Mouse (Mus musculus) spleen, adult 2 months (tissue): ENCODE results near the gene Serpinb8. TPM values are rescaled to one million over a fixed set of nuclear protein-coding genes. Genes with fewer than 3 reads are reported as not detected.

Source experiments
- DNase-seq, 2 experiments: peaks; one replicate each; pipeline versions ENCODE4 v3.0.0 to v3.0.0-alpha.2; 2012 to 2021; ENCODE audit warnings: low spot score in 2 of 2, low read depth in 1 of 2
- H3K27ac ChIP-seq: fragments of 200-500 bp; 2 replicates; pipeline ENCODE4 v1.5.1; 2012; ENCODE audit warnings: low read length, inconsistent platforms; ENCODE audit not compliant: insufficient read depth
- H3K27me3 ChIP-seq: fragments of 200-500 bp; 2 replicates; pipeline ENCODE4 v1.6.1; 2012; ENCODE audit warnings: mild to moderate bottlenecking, moderate library complexity, low read length, inconsistent platforms; ENCODE audit not compliant: control insufficient read depth, insufficient read depth
- H3K36me3 ChIP-seq: fragments of 200-500 bp; 2 replicates; pipeline ENCODE4 v1.6.1; 2012; ENCODE audit warnings: mild to moderate bottlenecking, low read length, inconsistent platforms; ENCODE audit not compliant: control insufficient read depth, insufficient read depth
- H3K4me1 ChIP-seq: fragments of 200-500 bp; 2 replicates; pipeline ENCODE4 v1.6.1; 2011; ENCODE audit warnings: inconsistent platforms; ENCODE audit not compliant: control insufficient read depth, insufficient read depth, insufficient read length
- H3K4me3 ChIP-seq: fragments of 200-500 bp; 2 replicates; pipeline ENCODE4 v1.5.1; 2011; ENCODE audit warnings: mild to moderate bottlenecking, inconsistent platforms; ENCODE audit not compliant: insufficient read depth, insufficient read length; ENCODE audit errors: extremely low read depth
- CTCF ChIP-seq: fragments of 200-500 bp; IDR thresholded peaks from 2 replicates; pipeline ENCODE4 v1.5.1; 2011; ENCODE audit warnings: mild to moderate bottlenecking, inconsistent platforms; ENCODE audit not compliant: insufficient read depth, insufficient read length, insufficient replicate concordance; ENCODE audit errors: extremely low read depth
- POLR2A ChIP-seq: fragments of 200-500 bp; IDR thresholded peaks from 2 replicates; pipeline ENCODE4 v1.6.1; 2011; ENCODE audit warnings: low read depth, low read length, inconsistent platforms
- WGBS: fragments of 180-500 bp; shearing (Covaris S2); methylation state at CpG from one replicate; pipeline ENCODE4 v1.1.7; 2018; 5-methylcytosine and 5-hydroxymethylcytosine counted together
- polyA plus RNA-seq: library from polyadenylated mRNA; depleted of rRNA; stranded (reverse); fragments of >200 nt; gene quantifications from 2 replicates; pipeline ENCODE4 v1.2.3, GENCODE M21; 2012

The Serpinb8 gene
- polyA plus RNA-seq, 1 experiment = 0.68 TPM

DNA sequence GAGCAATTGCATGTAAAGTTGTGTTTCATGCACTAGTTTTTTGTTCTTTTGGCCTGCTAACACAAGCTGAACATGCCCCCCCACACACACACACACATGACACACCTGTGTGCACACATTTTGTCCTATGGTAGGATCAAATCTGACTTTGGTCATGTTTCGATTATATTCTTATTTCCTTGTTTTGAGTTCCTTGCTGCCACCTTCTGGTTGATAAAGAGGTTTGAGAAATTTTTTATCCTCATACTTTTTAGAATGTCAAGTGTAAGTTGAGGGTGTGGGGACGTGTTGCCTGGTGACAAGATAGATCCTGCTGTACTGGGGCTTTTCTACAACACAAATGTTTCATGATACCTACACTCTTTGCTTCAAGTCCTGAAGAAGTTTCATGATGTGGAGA lies 3.7 kb downstream of the Serpinb8 start:
- WGBS = 41% methylated on average over 2 of the region's 2 CpGs
- no peak overlapping the region for H3K27ac ChIP-seq
- TF ChIP-seq CTCF = no peak
- DNase-seq = no peak
- H3K4me1 ChIP-seq = no peaks in the 10 kb centered on the region
- no peaks in the 10 kb centered on the region for H3K36me3 ChIP-seq
- H3K4me3 ChIP-seq = no peak overlapping the region
- H3K27me3 ChIP-seq = no peaks in the 10 kb centered on the region

DNA sequence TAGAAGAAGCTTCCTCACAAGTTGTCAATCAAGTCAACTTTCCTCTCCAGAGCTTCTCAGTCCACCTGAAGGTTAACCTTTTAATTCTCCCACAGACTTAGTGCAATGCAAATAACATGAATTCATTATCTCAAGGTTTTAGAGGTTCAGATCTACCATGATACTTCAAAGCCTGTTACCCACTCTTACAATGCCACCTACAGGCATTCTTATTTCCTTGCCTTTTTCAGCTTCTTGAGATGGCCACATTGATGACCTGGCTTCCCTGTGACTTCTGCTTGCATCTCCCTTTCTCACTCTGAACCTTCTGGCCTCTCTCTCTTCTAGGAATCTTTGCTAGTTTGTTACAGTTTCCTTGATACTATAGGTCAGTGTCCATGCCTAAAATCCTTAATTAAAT lies 7.1 kb downstream of the Serpinb8 start:
- no peak overlapping the region for H3K27ac ChIP-seq
- H3K27me3 ChIP-seq = no peaks in the 10 kb centered on the region
- no peaks in the 10 kb centered on the region for H3K36me3 ChIP-seq
- DNase-seq = no peak
- H3K4me3 ChIP-seq = no peak overlapping the region
- H3K4me1 ChIP-seq = no peaks in the 10 kb centered on the region
- TF ChIP-seq POLR2A (no peak), CTCF (no peak)

DNA sequence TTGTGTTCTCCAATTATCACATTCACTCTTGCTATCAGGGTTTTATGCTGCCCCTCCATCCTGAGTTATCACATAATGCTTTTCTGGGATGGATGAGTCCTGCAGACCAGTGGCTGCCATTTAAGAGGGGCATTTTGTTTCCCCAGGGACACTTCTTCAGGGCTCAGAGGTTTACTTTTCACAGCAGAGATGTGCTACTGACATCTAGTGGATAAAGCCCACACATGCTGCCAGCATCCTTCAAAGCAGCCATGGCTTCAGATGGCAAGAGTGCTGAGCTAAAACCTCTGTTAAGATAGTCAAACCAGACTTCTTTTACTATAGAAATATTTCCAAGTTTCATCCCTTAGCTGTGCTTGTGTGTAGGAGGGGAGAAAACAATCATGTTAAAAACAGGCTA lies 8.7 kb downstream of the Serpinb8 start:
- Histone ChIP-seq H3K27me3 (no peaks in the 10 kb centered on the region), H3K36me3 (no peaks in the 10 kb centered on the region), H3K4me3 (no peak overlapping the region), H3K4me1 (no peaks in the 10 kb centered on the region), H3K27ac (no peak overlapping the region)
- no peak for DNase-seq
- TF ChIP-seq POLR2A (no peak), CTCF (no peak)

DNA sequence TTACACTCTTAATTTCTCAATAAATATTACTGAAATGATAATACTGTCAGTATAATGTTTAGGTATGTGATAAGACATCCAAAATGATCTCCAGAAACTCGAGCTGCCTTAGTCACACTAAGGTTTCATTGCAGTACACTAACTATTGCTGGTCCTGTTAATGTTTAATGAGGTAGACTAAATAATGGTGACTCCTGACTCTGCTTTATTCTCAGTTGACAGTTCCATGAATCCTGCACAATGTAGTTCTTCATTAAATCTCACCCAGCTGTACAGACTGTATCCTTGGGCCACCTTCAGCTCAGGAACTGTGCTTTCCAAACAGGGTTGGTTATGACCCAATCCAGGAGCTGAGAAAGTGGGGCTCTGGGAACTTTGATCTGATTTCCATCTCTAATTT lies 19.1 kb downstream of the Serpinb8 start:
- 56% methylated on average over 1 of the region's 1 CpGs for WGBS
- Histone ChIP-seq H3K4me1 (no peaks in the 10 kb centered on the region), H3K36me3 (no peaks in the 10 kb centered on the region), H3K27me3 (no peaks in the 10 kb centered on the region), H3K4me3 (no peak overlapping the region), H3K27ac (no peak overlapping the region)
- TF ChIP-seq CTCF (no peak), POLR2A (no peak)
- DNase-seq = no peak

DNA sequence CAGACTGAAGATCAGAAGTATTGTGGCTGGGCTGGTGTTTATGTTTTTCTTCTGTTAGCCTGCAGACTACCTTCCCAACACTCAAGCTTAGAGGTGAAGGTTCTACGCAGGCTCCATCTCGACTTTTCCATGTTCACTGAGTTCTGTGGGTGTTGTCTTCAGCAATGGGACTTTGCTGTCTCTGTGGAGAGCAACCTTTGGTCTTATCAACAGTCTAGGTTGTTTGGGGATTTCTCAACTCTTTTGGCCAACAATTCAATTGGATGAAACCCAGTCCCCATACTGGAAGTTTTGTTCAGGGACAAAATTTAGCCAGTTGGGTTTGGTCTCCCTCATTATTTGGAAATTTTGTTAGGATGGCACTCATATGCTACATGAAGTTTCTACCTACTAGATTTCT lies 24.3 kb downstream of the Serpinb8 start:
- Histone ChIP-seq H3K27ac (no peak overlapping the region), H3K4me3 (no peak overlapping the region), H3K4me1 (no peaks in the 10 kb centered on the region), H3K27me3 (no peaks in the 10 kb centered on the region), H3K36me3 (no peaks in the 10 kb centered on the region)
- TF ChIP-seq CTCF = no peak
- no peak for TF ChIP-seq POLR2A
- DNase-seq = no peak
- 93% methylated on average over 2 of the region's 2 CpGs for WGBS

DNA sequence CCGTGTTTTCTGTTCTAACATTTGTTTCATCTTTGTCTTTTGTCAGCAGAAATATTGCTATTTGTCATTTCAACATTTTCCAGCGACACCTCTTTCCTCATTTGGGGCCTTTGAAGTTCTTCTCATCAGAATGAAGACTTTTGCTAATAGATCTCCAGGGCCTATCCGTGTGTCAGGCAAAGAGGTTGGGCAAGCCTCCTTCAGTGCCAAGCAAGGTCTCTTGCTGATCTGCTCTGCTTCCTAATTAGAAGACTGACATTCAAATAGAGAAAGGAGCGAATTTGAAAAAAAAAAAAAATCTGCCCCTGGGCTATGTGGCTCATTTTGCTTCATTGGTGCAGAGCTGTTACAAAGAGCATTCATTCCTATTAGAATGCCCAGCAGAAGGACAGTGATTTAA lies 32.2 kb downstream of the Serpinb8 start:
- no peak for DNase-seq
- WGBS = 74% methylated on average over 4 of the region's 4 CpGs
- Histone ChIP-seq H3K36me3 (no peaks in the 10 kb centered on the region), H3K27ac (no peak overlapping the region), H3K27me3 (no peaks in the 10 kb centered on the region), H3K4me3 (no peak overlapping the region), H3K4me1 (no peaks in the 10 kb centered on the region)
- TF ChIP-seq POLR2A = no peak
- TF ChIP-seq CTCF = no peak

DNA sequence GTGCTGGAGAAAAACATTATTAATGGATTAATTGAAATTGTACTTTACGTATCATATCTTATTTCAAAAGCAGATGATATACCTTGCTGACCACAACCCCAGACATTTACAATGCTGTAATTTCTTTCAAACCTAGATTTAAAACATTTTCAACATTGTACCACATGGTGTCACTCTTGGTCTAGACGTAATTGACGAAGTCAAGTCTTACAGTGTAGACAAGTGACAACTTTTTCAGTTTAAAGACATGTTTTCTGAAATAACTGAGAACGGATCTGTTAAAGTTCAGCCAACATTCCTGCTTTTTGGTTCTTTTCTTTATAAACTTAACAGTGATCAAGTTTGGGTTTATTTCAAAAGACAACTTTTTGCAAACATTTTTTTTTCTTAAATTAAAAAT lies 46.1 kb downstream of the Serpinb8 start:
- Histone ChIP-seq H3K27me3 (no peaks in the 10 kb centered on the region), H3K27ac (no peak overlapping the region), H3K4me1 (no peaks in the 10 kb centered on the region), H3K4me3 (no peak overlapping the region), H3K36me3 (no peaks in the 10 kb centered on the region)
- 37% methylated on average over 4 of the region's 4 CpGs for WGBS
- no peak for DNase-seq
- TF ChIP-seq POLR2A (no peak), CTCF (no peak)
